Mouse (Mus musculus): Measurements from ENCODE around the gene Ascl2. TPM values are rescaled to one million over a fixed set of nuclear protein-coding genes. Genes with fewer than 3 reads are reported as not detected.

Ascl2 gene
- polyA plus RNA-seq, 1 experiment: 0.05 TPM

- TF ChIP-seq GATA1 (IDR thresholded peaks at IDR 0.05; ENCODE audit: low read length) (no peak), TAL1 (IDR thresholded peaks at IDR 0.05; ENCODE audit: low read length) (no peak)
- Histone ChIP-seq H3K4me1 (ENCODE audit: control insufficient read depth) (peaks cover 50% of the 10 kb centered on the region), H3K36me3 (ENCODE audit: control insufficient read depth) (no peaks in the 10 kb centered on the region), H3K9me3 (ENCODE audit: control insufficient read depth, low read length) (no peaks in the 10 kb centered on the region), H3K27me3 (ENCODE audit: control insufficient read depth) (peaks cover 50% of the 10 kb centered on the region), H3K4me3 (replicated peaks) (no peak overlapping the region)
These were observed 16.1 kb upstream of the Ascl2 start for GRCm38 (mm10) chr7:142985146-142985545.

- TF ChIP-seq TAL1 (IDR thresholded peaks at IDR 0.05; ENCODE audit: low read length) (no peak), GATA1 (IDR thresholded peaks at IDR 0.05; ENCODE audit: low read length) (no peak)
- Histone ChIP-seq H3K4me3 (replicated peaks) (no peak overlapping the region), H3K27me3 (ENCODE audit: control insufficient read depth) (peaks cover 63% of the 10 kb centered on the region), H3K36me3 (ENCODE audit: control insufficient read depth) (no peaks in the 10 kb centered on the region), H3K4me1 (ENCODE audit: control insufficient read depth) (peaks cover 23% of the 10 kb centered on the region), H3K9me3 (ENCODE audit: control insufficient read depth, low read length) (no peaks in the 10 kb centered on the region)
These were observed 12.8 kb upstream of the Ascl2 start for GRCm38 (mm10) chr7:142981908-142982307.

GRCm38 (mm10) chr7:142967884-142968808 is 918 bp downstream of the Ascl2 start:
- TF ChIP-seq GATA1 (IDR thresholded peaks at IDR 0.05; ENCODE audit: low read length) (no peak), TAL1 (IDR thresholded peaks at IDR 0.05; ENCODE audit: low read length) (no peak)
- no peaks in the 10 kb centered on the region for H3K36me3 ChIP-seq (ENCODE audit: control insufficient read depth)
- H3K27me3 ChIP-seq (ENCODE audit: control insufficient read depth): peaks cover 88% of the 10 kb centered on the region
- peak overlapping the region; percentile 24 for H3K4me3 ChIP-seq (replicated peaks)
- H3K9me3 ChIP-seq (ENCODE audit: control insufficient read depth, low read length): peaks cover 3% of the 10 kb centered on the region; the same call in 1 of the 2 replicates
- H3K4me1 ChIP-seq (ENCODE audit: control insufficient read depth): peaks cover 15% of the 10 kb centered on the region

GRCm38 (mm10) chr7:142967414-142967883 is 1.6 kb downstream of the Ascl2 start:
- Histone ChIP-seq H3K36me3 (ENCODE audit: control insufficient read depth) (no peaks in the 10 kb centered on the region), H3K4me3 (replicated peaks) (peak overlapping the region; percentile 24), H3K9me3 (ENCODE audit: control insufficient read depth, low read length) (peaks cover 3% of the 10 kb centered on the region; the same call in 1 of the 2 replicates), H3K27me3 (ENCODE audit: control insufficient read depth) (peaks cover 86% of the 10 kb centered on the region), H3K4me1 (ENCODE audit: control insufficient read depth) (peaks cover 15% of the 10 kb centered on the region)
- no peak for TF ChIP-seq TAL1 (IDR thresholded peaks at IDR 0.05; ENCODE audit: low read length)
- no peak for TF ChIP-seq GATA1 (IDR thresholded peaks at IDR 0.05; ENCODE audit: low read length)

GRCm38 (mm10) chr7:142959752-142960151 is 9.3 kb downstream of the Ascl2 start:
- no peaks in the 10 kb centered on the region; the same call in 1 of the 2 replicates for H3K9me3 ChIP-seq (ENCODE audit: control insufficient read depth, low read length)
- no peak overlapping the region for H3K4me3 ChIP-seq (replicated peaks)
- no peaks in the 10 kb centered on the region for H3K36me3 ChIP-seq (ENCODE audit: control insufficient read depth)
- H3K4me1 ChIP-seq (ENCODE audit: control insufficient read depth): no peaks in the 10 kb centered on the region
- peaks cover 14% of the 10 kb centered on the region for H3K27me3 ChIP-seq (ENCODE audit: control insufficient read depth)
- TF ChIP-seq GATA1 (IDR thresholded peaks at IDR 0.05; ENCODE audit: low read length): no peak
- TF ChIP-seq TAL1 (IDR thresholded peaks at IDR 0.05; ENCODE audit: low read length): no peak

- TF ChIP-seq GATA1 (IDR thresholded peaks at IDR 0.05; ENCODE audit: low read length): no peak
- no peak for TF ChIP-seq TAL1 (IDR thresholded peaks at IDR 0.05; ENCODE audit: low read length)
- Histone ChIP-seq H3K36me3 (ENCODE audit: control insufficient read depth) (no peaks in the 10 kb centered on the region), H3K9me3 (ENCODE audit: control insufficient read depth, low read length) (no peaks in the 10 kb centered on the region; the same call in 1 of the 2 replicates), H3K4me1 (ENCODE audit: control insufficient read depth) (no peaks in the 10 kb centered on the region), H3K4me3 (replicated peaks) (no peak overlapping the region), H3K27me3 (ENCODE audit: control insufficient read depth) (peaks cover 6% of the 10 kb centered on the region)
These were observed 10.2 kb downstream of the Ascl2 start for GRCm38 (mm10) chr7:142958817-142959216.

GRCm38 (mm10) chr7:142956018-142956417 is 13.0 kb downstream of the Ascl2 start:
- Histone ChIP-seq H3K27me3 (ENCODE audit: control insufficient read depth) (peaks cover 2% of the 10 kb centered on the region; the same call in 1 of the 2 replicates), H3K4me3 (replicated peaks) (no peak overlapping the region), H3K9me3 (ENCODE audit: control insufficient read depth, low read length) (no peaks in the 10 kb centered on the region; the same call in 1 of the 2 replicates), H3K36me3 (ENCODE audit: control insufficient read depth) (no peaks in the 10 kb centered on the region), H3K4me1 (ENCODE audit: control insufficient read depth) (no peaks in the 10 kb centered on the region)
- TF ChIP-seq TAL1 (IDR thresholded peaks at IDR 0.05; ENCODE audit: low read length): no peak
- no peak for TF ChIP-seq GATA1 (IDR thresholded peaks at IDR 0.05; ENCODE audit: low read length)

GRCm38 (mm10) chr7:142949568-142949967 is 19.5 kb downstream of the Ascl2 start:
- Histone ChIP-seq H3K4me3 (replicated peaks) (no peak overlapping the region), H3K36me3 (ENCODE audit: control insufficient read depth) (no peaks in the 10 kb centered on the region), H3K9me3 (ENCODE audit: control insufficient read depth, low read length) (no peaks in the 10 kb centered on the region), H3K27me3 (ENCODE audit: control insufficient read depth) (peaks cover 5% of the 10 kb centered on the region), H3K4me1 (ENCODE audit: control insufficient read depth) (no peaks in the 10 kb centered on the region)
- TF ChIP-seq GATA1 (IDR thresholded peaks at IDR 0.05; ENCODE audit: low read length) (no peak), TAL1 (IDR thresholded peaks at IDR 0.05; ENCODE audit: low read length) (no peak)

GRCm38 (mm10) chr7:142937631-142938030 is 31.4 kb downstream of the Ascl2 start:
- H3K4me1 ChIP-seq (ENCODE audit: control insufficient read depth): peaks cover 3% of the 10 kb centered on the region
- H3K36me3 ChIP-seq (ENCODE audit: control insufficient read depth): no peaks in the 10 kb centered on the region
- no peaks in the 10 kb centered on the region for H3K27me3 ChIP-seq (ENCODE audit: control insufficient read depth)
- no peak overlapping the region for H3K4me3 ChIP-seq (replicated peaks)
- H3K9me3 ChIP-seq (ENCODE audit: control insufficient read depth, low read length): no peaks in the 10 kb centered on the region
- no peak for TF ChIP-seq GATA1 (IDR thresholded peaks at IDR 0.05; ENCODE audit: low read length)
- no peak for TF ChIP-seq TAL1 (IDR thresholded peaks at IDR 0.05; ENCODE audit: low read length)
